Mouse (Mus musculus) cerebellum, postnatal 25 days (tissue): ENCODE measurements around the gene Golga4.
A peak's percentile ranks its signal among the peaks of the same experiment; 100 is the strongest.

Experiments
- DNase-seq, 2 experiments: peaks; one replicate each; pipeline ENCODE4 v3.0.0; 2021; ENCODE audit warnings: mixed read lengths in 2 of 2

Golga4 gene

GRCm38 (mm10) chr9:118529783-118530182, 23.7 kb downstream of the Golga4 start:
- no peak for DNase-seq

GRCm38 (mm10) chr9:118530679-118531078, 24.6 kb downstream of the Golga4 start:
- no peak for DNase-seq

- DNase-seq = no peak
These were observed 26.6 kb downstream of the Golga4 start for GRCm38 (mm10) chr9:118532516-118533205.

- no peak for DNase-seq
These were observed 30.9 kb downstream of the Golga4 start for GRCm38 (mm10) chr9:118536946-118537345.

- DNase-seq = no peak
These were observed 31.6 kb downstream of the Golga4 start for GRCm38 (mm10) chr9:118537463-118538339.

- no peak for DNase-seq
These were observed 35.8 kb downstream of the Golga4 start for GRCm38 (mm10) chr9:118541851-118542250.

- DNase-seq = no peak
These were observed 39.1 kb downstream of the Golga4 start for GRCm38 (mm10) chr9:118545146-118545545.

- no peak for DNase-seq
These were observed 42.6 kb downstream of the Golga4 start for GRCm38 (mm10) chr9:118548651-118549050.

- DNase-seq = no peak
These were observed 51.1 kb downstream of the Golga4 start for GRCm38 (mm10) chr9:118556951-118557780.

- no peak for DNase-seq
These were observed 57.3 kb downstream of the Golga4 start for GRCm38 (mm10) chr9:118563356-118563755.

- no peak for DNase-seq
These were observed 57.8 kb downstream of the Golga4 start for GRCm38 (mm10) chr9:118563866-118564265.

GRCm38 (mm10) chr9:118564696-118565095, 58.6 kb downstream of the Golga4 start:
- no peak for DNase-seq

GRCm38 (mm10) chr9:118569328-118569727, 63.3 kb downstream of the Golga4 start:
- DNase-seq = no peak

GRCm38 (mm10) chr9:118570865-118571264, 64.8 kb downstream of the Golga4 start:
- DNase-seq = peak in 1 of 2 experiments; percentile 26

GRCm38 (mm10) chr9:118571701-118572100, 65.6 kb downstream of the Golga4 start:
- peak; percentile 45 to 47 for DNase-seq

- DNase-seq = peak; percentile 70 to 79
These were observed 68.8 kb downstream of the Golga4 start for GRCm38 (mm10) chr9:118574911-118575310.

GRCm38 (mm10) chr9:118580371-118580770, 74.3 kb downstream of the Golga4 start:
- no peak for DNase-seq

GRCm38 (mm10) chr9:118582757-118583156, 76.7 kb downstream of the Golga4 start:
- DNase-seq = no peak

GRCm38 (mm10) chr9:118584838-118585237, 78.8 kb downstream of the Golga4 start:
- no peak for DNase-seq

GRCm38 (mm10) chr9:118585998-118586397, 79.9 kb downstream of the Golga4 start:
- DNase-seq = no peak

GRCm38 (mm10) chr9:118587115-118587514, 81.0 kb downstream of the Golga4 start:
- no peak for DNase-seq

GRCm38 (mm10) chr9:118589249-118589648, 83.2 kb downstream of the Golga4 start:
- peak in 1 of 2 experiments; percentile 29 for DNase-seq

GRCm38 (mm10) chr9:118590230-118590629, 84.2 kb downstream of the Golga4 start:
- DNase-seq = no peak
